Mouse (Mus musculus) lung, adult 2 months (tissue): Measurements from ENCODE around the gene Hexim2.

ENCODE experiments used
- CTCF ChIP-seq: fragments of 200-500 bp; IDR thresholded peaks from 2 replicates; pipeline ENCODE4 v1.5.1; 2011; ENCODE audit warnings: mild to moderate bottlenecking, low read length, control low read depth; ENCODE audit not compliant: insufficient read depth
- POLR2A ChIP-seq: fragments of 200-500 bp; IDR thresholded peaks from 2 replicates; pipeline ENCODE4 v1.6.1; 2011; ENCODE audit warnings: low read depth, mild to moderate bottlenecking, control low read depth, low read length, borderline replicate concordance; ENCODE audit errors: extremely low read depth

DNA sequence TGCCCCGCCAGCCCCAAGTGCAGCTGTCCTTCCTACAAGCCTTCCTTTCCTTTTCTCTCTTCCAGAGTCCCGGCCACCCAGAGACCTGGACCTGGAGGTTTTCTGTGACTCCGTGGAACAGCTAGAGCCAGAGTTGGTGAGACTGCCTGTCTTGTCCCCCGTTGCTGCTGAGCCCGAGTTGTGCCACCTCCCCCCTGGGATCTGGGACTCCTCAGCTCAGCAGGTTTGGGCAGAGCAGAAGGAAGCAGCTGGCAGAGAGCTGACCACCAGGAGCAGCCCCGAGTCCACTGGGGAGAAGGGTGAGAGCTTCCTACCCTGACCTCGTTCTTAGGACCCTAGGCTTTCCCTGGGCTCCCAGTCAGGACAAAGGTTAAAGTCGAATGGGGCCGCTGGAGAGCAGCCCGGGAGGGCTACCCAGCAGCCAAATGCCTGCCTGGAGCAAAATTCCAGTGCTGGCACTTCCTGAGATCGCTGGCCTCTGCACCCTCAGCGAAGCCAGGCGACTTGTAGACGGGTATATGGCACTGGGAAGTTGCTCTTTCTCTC, 27.0 kb upstream of the Hexim2 start:
- no peak for TF ChIP-seq CTCF
- no peak for TF ChIP-seq POLR2A
